Mouse (Mus musculus): Measurements from ENCODE around the gene Retreg2. TPM values are rescaled to one million over a fixed set of nuclear protein-coding genes. Genes with fewer than 3 reads are reported as not detected.

Retreg2 gene
- 35.4 and 36.5 TPM in 2 replicates for polyA plus RNA-seq (2015; fragmentation: Nextera tagmentation; extraction: Ambion mirVana)

- H3K4me1 ChIP-seq (ENCODE audit: control insufficient read depth, insufficient read depth, low read length): peaks cover 21% of the 10 kb centered on the region
- WGBS: 1% methylated on average over 91 of the region's 91 CpGs
- peaks cover 25% of the 10 kb centered on the region; the same call in 1 of the 2 replicates for H3K36me3 ChIP-seq (ENCODE audit: control insufficient read depth, insufficient read depth, low read length)
- H3K27ac ChIP-seq (ENCODE audit: low read length): peak within 1 kb of the TSS; percentile 98
- H3K27me3 ChIP-seq (ENCODE audit: control insufficient read depth, insufficient read depth, low read length): no peaks in the 10 kb centered on the region
- no peaks in the 10 kb centered on the region for H3K9me3 ChIP-seq (replicated peaks; ENCODE audit: control insufficient read depth, low read length)
- H3K9ac ChIP-seq (ENCODE audit: low read length): peak within 1 kb of the TSS; percentile 97
- peak; percentile 93 for ATAC-seq (ENCODE audit: insufficient read depth, low FRiP score)
- peak within 1 kb of the TSS; percentile 96 for H3K4me3 ChIP-seq (replicated peaks; ENCODE audit: low read length)
- H3K4me2 ChIP-seq (ENCODE audit: low read depth, low read length): peak within 1 kb of the TSS; percentile 78
Measured at GRCm38 (mm10) chr1:75142301-75143261, at the start of gene Retreg2, which contains the start of gene Cnppd1. Gene Retreg2 (plus strand): TSS chr1:75142778. Gene Cnppd1 (minus strand): TSS chr1:75142711.

- Histone ChIP-seq H3K4me3 (replicated peaks; ENCODE audit: low read length) (no peak overlapping the region), H3K27me3 (ENCODE audit: control insufficient read depth, insufficient read depth, low read length) (no peaks in the 10 kb centered on the region), H3K9me3 (replicated peaks; ENCODE audit: control insufficient read depth, low read length) (no peaks in the 10 kb centered on the region), H3K4me2 (ENCODE audit: low read depth, low read length) (no peak overlapping the region), H3K4me1 (ENCODE audit: control insufficient read depth, insufficient read depth, low read length) (peaks cover 12% of the 10 kb centered on the region), H3K9ac (ENCODE audit: low read length) (no peak overlapping the region), H3K36me3 (ENCODE audit: control insufficient read depth, insufficient read depth, low read length) (no peaks in the 10 kb centered on the region), H3K27ac (ENCODE audit: low read length) (no peak overlapping the region)
- 79% methylated on average over 3 of the region's 3 CpGs for WGBS
- ATAC-seq (ENCODE audit: insufficient read depth, low FRiP score): no peak
Measured at GRCm38 (mm10) chr1:75122211-75122610, 20.4 kb upstream of the Retreg2 start.

- no peaks in the 10 kb centered on the region for H3K9me3 ChIP-seq (replicated peaks; ENCODE audit: control insufficient read depth, low read length)
- peak; percentile 98 for ATAC-seq (ENCODE audit: insufficient read depth, low FRiP score)
- 2% methylated on average over 56 of the region's 56 CpGs for WGBS
- no peaks in the 10 kb centered on the region for H3K36me3 ChIP-seq (ENCODE audit: control insufficient read depth, insufficient read depth, low read length)
- H3K27me3 ChIP-seq (ENCODE audit: control insufficient read depth, insufficient read depth, low read length): no peaks in the 10 kb centered on the region
- peak within 1 kb of the TSS; percentile 71 for H3K9ac ChIP-seq (ENCODE audit: low read length)
- H3K27ac ChIP-seq (ENCODE audit: low read length): peak within 1 kb of the TSS; percentile 99
- H3K4me1 ChIP-seq (ENCODE audit: control insufficient read depth, insufficient read depth, low read length): peaks cover 12% of the 10 kb centered on the region
- H3K4me3 ChIP-seq (replicated peaks; ENCODE audit: low read length): peak within 1 kb of the TSS; percentile 56
- H3K4me2 ChIP-seq (ENCODE audit: low read depth, low read length): peak within 1 kb of the TSS; percentile 57
Measured at GRCm38 (mm10) chr1:75124346-75125321, 17.9 kb upstream of the Retreg2 start, which contains the start of gene Nhej1. Gene Nhej1 (minus strand): TSS chr1:75125200.

- Histone ChIP-seq H3K4me1 (ENCODE audit: control insufficient read depth, insufficient read depth, low read length) (peaks cover 12% of the 10 kb centered on the region), H3K9me3 (replicated peaks; ENCODE audit: control insufficient read depth, low read length) (no peaks in the 10 kb centered on the region), H3K27ac (ENCODE audit: low read length) (peak overlapping the region; percentile 99), H3K4me3 (replicated peaks; ENCODE audit: low read length) (peak overlapping the region; percentile 56), H3K27me3 (ENCODE audit: control insufficient read depth, insufficient read depth, low read length) (no peaks in the 10 kb centered on the region), H3K9ac (ENCODE audit: low read length) (peak overlapping the region; percentile 71), H3K36me3 (ENCODE audit: control insufficient read depth, insufficient read depth, low read length) (no peaks in the 10 kb centered on the region), H3K4me2 (ENCODE audit: low read depth, low read length) (peak overlapping the region; percentile 57)
- ATAC-seq (ENCODE audit: insufficient read depth, low FRiP score): no peak
- 31% methylated on average over 5 of the region's 5 CpGs for WGBS
Measured at GRCm38 (mm10) chr1:75125418-75125817, 17.2 kb upstream of the Retreg2 start.

GRCm38 (mm10) chr1:75128641-75129040, 13.9 kb upstream of the Retreg2 start:
- WGBS: 65% methylated on average over 3 of the region's 3 CpGs
- H3K4me3 ChIP-seq (replicated peaks; ENCODE audit: low read length): no peak overlapping the region
- H3K9me3 ChIP-seq (replicated peaks; ENCODE audit: control insufficient read depth, low read length): no peaks in the 10 kb centered on the region

GRCm38 (mm10) chr1:75133421-75134207, 9.0 kb upstream of the Retreg2 start, which contains the start of gene Slc23a3:
Gene Slc23a3 (minus strand): TSS chr1:75133890.
- Histone ChIP-seq H3K27ac (ENCODE audit: low read length) (no peak within 1 kb of the TSS), H3K36me3 (ENCODE audit: control insufficient read depth, insufficient read depth, low read length) (peaks cover 13% of the 10 kb centered on the region; the same call in 1 of the 2 replicates), H3K9me3 (replicated peaks; ENCODE audit: control insufficient read depth, low read length) (no peaks in the 10 kb centered on the region), H3K4me1 (ENCODE audit: control insufficient read depth, insufficient read depth, low read length) (peaks cover 4% of the 10 kb centered on the region; the same call in 1 of the 2 replicates), H3K9ac (ENCODE audit: low read length) (no peak within 1 kb of the TSS), H3K4me3 (replicated peaks; ENCODE audit: low read length) (no peak within 1 kb of the TSS), H3K27me3 (ENCODE audit: control insufficient read depth, insufficient read depth, low read length) (no peaks in the 10 kb centered on the region), H3K4me2 (ENCODE audit: low read depth, low read length) (no peak within 1 kb of the TSS)
- no peak for ATAC-seq (ENCODE audit: insufficient read depth, low FRiP score)
- 49% methylated on average over 12 of the region's 12 CpGs for WGBS

More at GRCm38 (mm10) chr1:75128641-75129040, 13.9 kb upstream of the Retreg2 start:
- no peak overlapping the region for H3K4me2 ChIP-seq (ENCODE audit: low read depth, low read length)
- H3K27ac ChIP-seq (ENCODE audit: low read length): no peak overlapping the region
- ATAC-seq (ENCODE audit: insufficient read depth, low FRiP score): no peak
- peaks cover 12% of the 10 kb centered on the region for H3K4me1 ChIP-seq (ENCODE audit: control insufficient read depth, insufficient read depth, low read length)
- H3K36me3 ChIP-seq (ENCODE audit: control insufficient read depth, insufficient read depth, low read length): no peaks in the 10 kb centered on the region
- H3K9ac ChIP-seq (ENCODE audit: low read length): no peak overlapping the region
- H3K27me3 ChIP-seq (ENCODE audit: control insufficient read depth, insufficient read depth, low read length): no peaks in the 10 kb centered on the region

GRCm38 (mm10) chr1:75136293-75136692, 6.3 kb upstream of the Retreg2 start:
- H3K4me2 ChIP-seq (ENCODE audit: low read depth, low read length): no peak overlapping the region
- H3K27me3 ChIP-seq (ENCODE audit: control insufficient read depth, insufficient read depth, low read length): no peaks in the 10 kb centered on the region
- no peak overlapping the region for H3K27ac ChIP-seq (ENCODE audit: low read length)
- peaks cover 16% of the 10 kb centered on the region for H3K4me1 ChIP-seq (ENCODE audit: control insufficient read depth, insufficient read depth, low read length)
- H3K36me3 ChIP-seq (ENCODE audit: control insufficient read depth, insufficient read depth, low read length): peaks cover 17% of the 10 kb centered on the region; the same call in 1 of the 2 replicates
- H3K9me3 ChIP-seq (replicated peaks; ENCODE audit: control insufficient read depth, low read length): no peaks in the 10 kb centered on the region
- no peak for ATAC-seq (ENCODE audit: insufficient read depth, low FRiP score)
- H3K9ac ChIP-seq (ENCODE audit: low read length): no peak overlapping the region
- no peak overlapping the region for H3K4me3 ChIP-seq (replicated peaks; ENCODE audit: low read length)
- WGBS: 67% methylated on average over 6 of the region's 6 CpGs

GRCm38 (mm10) chr1:75136730-75137129, 5.8 kb upstream of the Retreg2 start:
- no peak overlapping the region for H3K4me2 ChIP-seq (ENCODE audit: low read depth, low read length)
- H3K27ac ChIP-seq (ENCODE audit: low read length): no peak overlapping the region
- peaks cover 17% of the 10 kb centered on the region; the same call in 1 of the 2 replicates for H3K36me3 ChIP-seq (ENCODE audit: control insufficient read depth, insufficient read depth, low read length)
- no peak overlapping the region for H3K9ac ChIP-seq (ENCODE audit: low read length)
- ATAC-seq (ENCODE audit: insufficient read depth, low FRiP score): no peak
- no peak overlapping the region for H3K4me3 ChIP-seq (replicated peaks; ENCODE audit: low read length)
- peaks cover 16% of the 10 kb centered on the region for H3K4me1 ChIP-seq (ENCODE audit: control insufficient read depth, insufficient read depth, low read length)
- H3K27me3 ChIP-seq (ENCODE audit: control insufficient read depth, insufficient read depth, low read length): no peaks in the 10 kb centered on the region
- WGBS: 44% methylated on average over 3 of the region's 3 CpGs
- no peaks in the 10 kb centered on the region for H3K9me3 ChIP-seq (replicated peaks; ENCODE audit: control insufficient read depth, low read length)
